Mouse (Mus musculus): ENCODE results near the gene Fam129b. TPM values are rescaled to one million over a fixed set of nuclear protein-coding genes. Genes with fewer than 3 reads are reported as not detected.

The Fam129b gene
- total and polyA plus RNA-seq, 3 experiments: 17.5 to 20.0 TPM; not detected in 1

DNA sequence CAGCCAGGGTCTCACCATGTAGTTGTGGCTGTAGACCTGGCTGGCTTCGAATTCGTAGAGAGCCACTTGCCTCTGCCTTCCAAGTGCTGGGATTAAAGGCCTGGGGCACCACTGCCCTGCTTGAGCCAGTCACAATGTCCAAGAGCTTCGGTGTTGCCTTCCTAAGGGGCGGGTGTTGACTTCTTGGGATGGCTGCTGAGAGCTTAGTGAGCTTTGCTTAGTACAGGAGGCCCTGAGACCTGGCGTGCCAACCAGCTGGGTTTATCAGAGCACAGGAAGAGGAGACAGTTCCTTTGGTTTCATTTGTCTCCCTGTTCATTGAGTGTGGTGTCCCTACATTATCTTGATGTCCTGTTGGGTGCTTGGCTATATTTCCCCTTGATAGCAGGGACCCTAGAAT is 1.4 kb downstream of the Fam129b start:
- no peak for TF ChIP-seq ETS1 (IDR thresholded peaks at IDR 0.05; ENCODE audit: low read depth, low read length)
- no peak for TF ChIP-seq E2F4 (IDR thresholded peaks at IDR 0.05; ENCODE audit: borderline replicate concordance, low read depth, low read length)
- no peak for TF ChIP-seq ZC3H11A (IDR thresholded peaks at IDR 0.05; ENCODE audit: low read depth, low read length)
- TF ChIP-seq UBTF (IDR thresholded peaks at IDR 0.05; ENCODE audit: borderline replicate concordance, insufficient read depth, low read depth, low read length): no peak
- no peak for TF ChIP-seq POLR2AphosphoS2 (IDR thresholded peaks at IDR 0.05; ENCODE audit: low read length)
- TF ChIP-seq EP300 (IDR thresholded peaks at IDR 0.05; ENCODE audit: low read depth in 1 of 2, low read length in 2 of 2): no peak
- TF ChIP-seq POLR2AphosphoS5 (IDR thresholded peaks at IDR 0.05; ENCODE audit: borderline replicate concordance, low read depth, low read length): no peak
- no peak for TF ChIP-seq MEF2A (IDR thresholded peaks at IDR 0.05; ENCODE audit: extremely low read depth, insufficient replicate concordance, low read depth, low read length, poor library complexity, severe bottlenecking)
- TF ChIP-seq TAL1 (IDR thresholded peaks at IDR 0.05; ENCODE audit: low read length): no peak
- TF ChIP-seq ZNF384 (IDR thresholded peaks at IDR 0.05; ENCODE audit: low read depth, low read length): no peak
- no peak for TF ChIP-seq NELFE (IDR thresholded peaks at IDR 0.05; ENCODE audit: low read depth, low read length)
- no peak for TF ChIP-seq CTCF (IDR thresholded peaks at IDR 0.05 in 2 of 3, conservative IDR thresholded peaks at IDR 0.05 in 1 of 3; ENCODE audit: control insufficient read depth in 1 of 3, insufficient read depth in 1 of 3, low read depth in 2 of 3, low read length in 3 of 3, poor library complexity in 1 of 3, severe bottlenecking in 1 of 3)
- no peak for TF ChIP-seq ZMIZ1 (IDR thresholded peaks at IDR 0.05; ENCODE audit: low read depth, low read length)
- no peak for TF ChIP-seq NRF1 (IDR thresholded peaks at IDR 0.05; ENCODE audit: insufficient read depth, low read depth, low read length, poor library complexity, severe bottlenecking)
- TF ChIP-seq CHD2 (IDR thresholded peaks at IDR 0.05; ENCODE audit: low read length): no peak
- peaks cover 8 to 35% of the 10 kb centered on the region in 2 experiments for H3K4me1 ChIP-seq (ENCODE audit: control insufficient read depth in 1 of 2, insufficient read depth in 2 of 2, low read length in 2 of 2)
- peak overlapping the region; percentile 62 for H3K9ac ChIP-seq (ENCODE audit: control insufficient read depth, low read depth, low read length, poor library complexity, severe bottlenecking)
- peak; percentile 35 for DNase-seq (ENCODE audit: low read depth, low spot score)
- H3K9me3 ChIP-seq (replicated peaks; ENCODE audit: insufficient read depth, low read length): no peaks in the 10 kb centered on the region
- peaks cover 0 to 14% of the 10 kb centered on the region in 2 experiments; a peak in 2 of 4 replicates for H3K36me3 ChIP-seq (ENCODE audit: control insufficient read depth in 1 of 2, insufficient read depth in 2 of 2, low read length in 2 of 2)
- no peaks in the 10 kb centered on the region; the same call in 1 of the 2 replicates for H3K79me2 ChIP-seq (ENCODE audit: control insufficient read depth, insufficient read depth, low read length, poor library complexity)
- peak overlapping the region; percentile 65 to 98; a peak in 3 of 4 replicates for H3K4me3 ChIP-seq (ENCODE audit: control insufficient read depth in 1 of 2, insufficient read depth in 1 of 2, low read depth in 2 of 2, low read length in 2 of 2)
- H3K27me3 ChIP-seq (ENCODE audit: control insufficient read depth in 1 of 2, insufficient read depth in 2 of 2, low read length in 2 of 2): no peaks in the 10 kb centered on the region
- H3K27ac ChIP-seq (ENCODE audit: control insufficient read depth, low read depth, low read length): no peak overlapping the region

DNA sequence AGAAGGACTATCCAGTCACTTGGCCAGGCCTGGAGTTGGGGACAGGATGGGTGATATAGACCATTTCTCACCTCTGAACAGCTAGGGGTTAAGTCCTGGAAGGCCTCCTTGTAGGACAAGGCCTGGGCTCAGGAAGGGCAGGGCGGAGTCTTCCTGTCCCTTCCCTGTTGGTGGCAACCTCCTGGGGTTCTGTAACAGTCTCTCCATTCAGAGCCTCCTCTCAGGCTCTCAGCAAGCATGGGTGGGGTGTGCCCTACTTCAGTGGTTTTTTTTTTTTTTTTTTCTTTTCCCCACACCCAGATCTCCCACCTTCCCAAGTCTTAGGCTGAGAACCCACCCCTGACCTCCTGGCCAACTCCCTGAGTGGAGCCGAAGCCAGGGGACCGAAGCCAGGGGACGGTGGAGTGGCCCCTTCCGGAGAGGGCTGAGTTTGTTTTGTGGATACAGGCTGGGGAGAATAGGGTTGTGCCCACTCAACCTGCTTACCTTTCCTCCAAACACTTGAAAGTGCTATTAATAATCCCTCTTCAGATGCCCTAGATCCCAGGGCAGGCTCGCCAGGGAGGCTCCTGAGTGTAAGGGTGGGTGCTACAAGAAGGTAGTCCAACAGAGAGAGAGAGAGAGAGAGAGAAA is 2.0 kb downstream of the Fam129b start:
- Histone ChIP-seq H3K4me1 (ENCODE audit: control insufficient read depth in 1 of 2, insufficient read depth in 2 of 2, low read length in 2 of 2) (peaks cover 8 to 37% of the 10 kb centered on the region in 2 experiments), H3K4me3 (ENCODE audit: control insufficient read depth in 1 of 2, insufficient read depth in 1 of 2, low read depth in 2 of 2, low read length in 2 of 2) (peak overlapping the region in 1 of 2 experiments; percentile 98; a peak in 1 of 4 replicates), H3K9me3 (replicated peaks; ENCODE audit: insufficient read depth, low read length) (no peaks in the 10 kb centered on the region), H3K27me3 (ENCODE audit: control insufficient read depth in 1 of 2, insufficient read depth in 2 of 2, low read length in 2 of 2) (no peaks in the 10 kb centered on the region), H3K36me3 (ENCODE audit: control insufficient read depth in 1 of 2, insufficient read depth in 2 of 2, low read length in 2 of 2) (peaks cover 0 to 14% of the 10 kb centered on the region in 2 experiments; a peak in 2 of 4 replicates), H3K27ac (ENCODE audit: control insufficient read depth, low read depth, low read length) (no peak overlapping the region), H3K79me2 (ENCODE audit: control insufficient read depth, insufficient read depth, low read length, poor library complexity) (no peaks in the 10 kb centered on the region; the same call in 1 of the 2 replicates), H3K9ac (ENCODE audit: control insufficient read depth, low read depth, low read length, poor library complexity, severe bottlenecking) (no peak overlapping the region)
- no peak for TF ChIP-seq CTCF (IDR thresholded peaks at IDR 0.05 in 2 of 3, conservative IDR thresholded peaks at IDR 0.05 in 1 of 3; ENCODE audit: control insufficient read depth in 1 of 3, insufficient read depth in 1 of 3, low read depth in 2 of 3, low read length in 3 of 3, poor library complexity in 1 of 3, severe bottlenecking in 1 of 3)
- no peak for TF ChIP-seq HCFC1 (IDR thresholded peaks at IDR 0.05; ENCODE audit: low read depth, low read length)
- TF ChIP-seq ZNF384 (IDR thresholded peaks at IDR 0.05; ENCODE audit: low read depth, low read length): peak; percentile 57
- no peak for TF ChIP-seq CHD1 (IDR thresholded peaks at IDR 0.05; ENCODE audit: low read depth, low read length)
- no peak for TF ChIP-seq ZKSCAN1 (IDR thresholded peaks at IDR 0.05; ENCODE audit: low read depth, low read length)
- no peak for TF ChIP-seq POLR2AphosphoS2 (IDR thresholded peaks at IDR 0.05; ENCODE audit: low read length)
- no peak for DNase-seq (ENCODE audit: low read depth, low spot score)
